Mouse (Mus musculus) midbrain, embryonic 13.5 days (tissue): ENCODE data around the gene Zfp445. TPM values are rescaled to one million over a fixed set of nuclear protein-coding genes. Genes with fewer than 3 reads are reported as not detected.

ENCODE experiments used
- polyA plus RNA-seq: library from polyadenylated mRNA; unstranded; fragments of >200 nt; fragmentation: Nextera tagmentation; extraction: Ambion mirVana; gene quantifications from 2 replicates; pipeline ENCODE4 v1.2.1, GENCODE M21; 2015

Zfp445 gene
- polyA plus RNA-seq, 1 experiment from 2014 or later, result 109 TPM

Other genes starting within 250 kb of the Zfp445 start
- gene Topaz1, start 118.7 kb downstream of the Zfp445 start, polyA plus RNA-seq, result not detected in 2 replicates
- gene Tcaim, start 60.5 kb downstream of the Zfp445 start, polyA plus RNA-seq, result 8.1 and 8.2 TPM in 2 replicates
- 0.28 TPM in 1 of 2 replicates, not detected in the other for gene Gm35549, start 22.0 kb downstream of the Zfp445 start, polyA plus RNA-seq
- 4.7 TPM in 2 replicates for gene Zkscan7, start 19.7 kb upstream of the Zfp445 start, polyA plus RNA-seq
- 31.0 and 32.4 TPM in 2 replicates for gene Zfp105, start 57.1 kb upstream of the Zfp445 start, polyA plus RNA-seq
- gene 1110059G10Rik, start 85.0 kb upstream of the Zfp445 start, polyA plus RNA-seq, result 36.8 and 38.7 TPM in 2 replicates
- 32.5 and 33.2 TPM in 2 replicates for gene Kif15, start 85.0 kb upstream of the Zfp445 start, polyA plus RNA-seq
- 22.3 and 24.6 TPM in 2 replicates for gene Tmem42, start 155.3 kb upstream of the Zfp445 start, polyA plus RNA-seq
- gene Tgm4, start 168.7 kb upstream of the Zfp445 start, polyA plus RNA-seq, result 1.1 TPM in 2 replicates
- gene Zdhhc3, start 247.2 kb upstream of the Zfp445 start, polyA plus RNA-seq, result 75.7 and 79.0 TPM in 2 replicates
- gene Exosc7, start 247.2 kb upstream of the Zfp445 start, polyA plus RNA-seq, result 87.2 and 87.7 TPM in 2 replicates